Mouse (Mus musculus) stomach, postnatal 0 days (tissue): Measurements from ENCODE around the gene Mpnd. TPM values are rescaled to one million over a fixed set of nuclear protein-coding genes. Genes with fewer than 3 reads are reported as not detected.
"Not testable (repeated sequence)": the region's sequence is repeated elsewhere in the genome, so short reads cannot be mapped to it uniquely, and the experiment has no call there.

Experiments used
- ATAC-seq: fragments of 200-750 bp; cut with Nextera tagmentation; 2 replicates; pipeline ENCODE4 v1.8.0; 2017; ENCODE audit not compliant: low FRiP score, low TSS enrichment
- DNase-seq: peaks from one replicate; pipeline ENCODE4 v3.0.0-alpha.2; 2016; ENCODE audit warnings: low spot score
- H3K27ac ChIP-seq: fragments of 300-500 bp; sonication (generic); replicated peaks from 2 replicates; pipeline ENCODE4 v1.5.1; 2014; ENCODE audit warnings: mild to moderate bottlenecking, control low read depth
- H3K27me3 ChIP-seq: fragments of 300-500 bp; sonication (generic); 2 replicates; pipeline ENCODE4 v1.6.1; 2014; ENCODE audit warnings: low read length; ENCODE audit not compliant: control insufficient read depth, insufficient read depth
- H3K36me3 ChIP-seq: fragments of 300-500 bp; sonication (generic); 2 replicates; pipeline ENCODE4 v1.6.1; 2014; ENCODE audit warnings: low read length, mixed read lengths; ENCODE audit not compliant: control insufficient read depth, insufficient read depth
- H3K4me1 ChIP-seq: fragments of 300-500 bp; sonication (generic); replicated peaks from 2 replicates; pipeline ENCODE4 v1.6.1; 2014; ENCODE audit warnings: antibody characterized with exemption; ENCODE audit not compliant: control insufficient read depth, insufficient read depth
- H3K4me2 ChIP-seq: fragments of 300-500 bp; sonication (generic); replicated peaks from 2 replicates; pipeline ENCODE4 v1.6.1; 2014; ENCODE audit warnings: low read depth, mild to moderate bottlenecking, control low read depth, moderate library complexity
- H3K4me3 ChIP-seq: fragments of 300-500 bp; sonication (generic); 2 replicates; pipeline ENCODE4 v1.5.1; 2014; ENCODE audit warnings: low read depth, low read length, control low read depth
- H3K9ac ChIP-seq: fragments of 300-500 bp; sonication (generic); 2 replicates; pipeline ENCODE4 v1.6.1; 2014; ENCODE audit warnings: mild to moderate bottlenecking, low read length, control low read depth, mixed read lengths
- H3K9me3 ChIP-seq: fragments of 300-500 bp; sonication (generic); 2 replicates; pipeline ENCODE4 v1.6.1; 2016; ENCODE audit warnings: low read length; ENCODE audit not compliant: control insufficient read depth
- CTCF ChIP-seq: IDR thresholded peaks from 2 replicates; pipeline ENCODE4 v1.5.1; 2016; ENCODE audit warnings: antibody characterized with exemption, low read depth, mild to moderate bottlenecking, moderate library complexity
- EP300 ChIP-seq: optimal IDR thresholded peaks from 2 replicates; pipeline ENCODE3; 2016; ENCODE audit warnings: antibody characterized with exemption
- WGBS: fragments of 180-500 bp; shearing (Covaris S2); extraction: QIAGEN DNeasy Blood & Tissue Kit; methylation state at CpG from one replicate; pipeline ENCODE4 v1.1.7; 2014; 5-methylcytosine and 5-hydroxymethylcytosine counted together
- polyA plus RNA-seq: library from polyadenylated mRNA; unstranded; fragments of >200 nt; fragmentation: Nextera tagmentation; extraction: Ambion mirVana; gene quantifications from 2 replicates; pipeline ENCODE4 v1.2.1, GENCODE M21; 2015

Gene Mpnd
- polyA plus RNA-seq, 1 experiment from 2014 or later = 28.9 TPM

GRCm38 (mm10) chr17:56055945-56056678 is 50.6 kb downstream of the Mpnd start:
- DNase-seq = no peak
- Histone ChIP-seq H3K4me1 (no peaks in the 10 kb centered on the region), H3K9ac (no peak overlapping the region), H3K27me3 (no peaks in the 10 kb centered on the region), H3K36me3 (peaks cover 15% of the 10 kb centered on the region), H3K4me3 (no peak overlapping the region), H3K9me3 (no peaks in the 10 kb centered on the region), H3K27ac (no peak overlapping the region), H3K4me2 (no peak overlapping the region)
- no peak for TF ChIP-seq EP300
- no peak for TF ChIP-seq CTCF
- no peak for ATAC-seq
- 43% methylated on average over 4 of the region's 4 CpGs for WGBS

- H3K4me1 ChIP-seq = no peaks in the 10 kb centered on the region
- no peak for TF ChIP-seq EP300
- peak; percentile 41 for TF ChIP-seq CTCF
- H3K36me3 ChIP-seq = peaks cover 18% of the 10 kb centered on the region
- H3K27me3 ChIP-seq = no peaks in the 10 kb centered on the region
- H3K4me2 ChIP-seq = no peak overlapping the region
- no peak overlapping the region for H3K4me3 ChIP-seq
- no peaks in the 10 kb centered on the region for H3K9me3 ChIP-seq
- DNase-seq (no peak), ATAC-seq (no peak)
- 83% methylated on average over 11 of the region's 11 CpGs for WGBS
- H3K27ac ChIP-seq = no peak overlapping the region
- H3K9ac ChIP-seq = no peak overlapping the region
These were observed 52.0 kb downstream of the Mpnd start for GRCm38 (mm10) chr17:56057381-56058120.

DNA sequence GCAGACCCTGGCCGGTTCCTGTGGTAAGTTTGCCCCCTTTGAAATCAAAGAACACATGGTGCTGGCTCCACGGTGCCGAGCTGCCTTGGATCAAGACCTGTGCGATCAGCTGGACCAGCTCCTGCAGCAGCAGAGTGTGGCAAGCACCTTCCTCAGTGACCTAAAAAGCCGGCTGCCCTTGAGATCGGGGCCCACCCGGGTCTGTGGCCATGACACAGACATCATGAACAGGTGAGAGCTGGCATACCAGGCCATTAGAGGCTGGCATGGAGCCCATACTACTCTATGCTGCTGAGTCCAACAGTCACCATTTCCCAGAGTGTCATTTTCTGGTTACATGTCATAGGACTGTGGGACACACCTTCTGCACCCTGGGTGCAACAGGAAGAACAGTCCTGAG is 56.6 kb downstream of the Mpnd start:
- no peak for TF ChIP-seq CTCF
- no peak for TF ChIP-seq EP300
- WGBS = 93% methylated on average over 7 of the region's 7 CpGs

DNA sequence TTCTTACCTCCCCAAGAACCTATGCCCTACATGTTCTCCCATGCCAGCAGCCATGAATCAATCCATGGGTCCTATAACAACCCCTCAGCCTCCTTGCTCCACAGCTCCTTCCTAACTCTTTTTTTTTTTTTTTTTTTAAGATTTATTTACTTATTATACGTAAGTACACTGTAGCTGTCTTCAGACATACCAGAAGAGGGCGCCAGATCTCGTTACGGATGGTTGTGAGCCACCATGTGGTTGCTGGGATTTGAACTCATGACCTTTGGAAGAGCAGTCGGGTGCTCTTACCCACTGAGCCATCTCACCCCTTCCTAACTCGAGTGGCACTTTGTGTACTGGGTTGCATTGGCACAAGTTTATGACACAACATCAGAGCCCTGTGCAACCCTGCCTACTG is 60.2 kb downstream of the Mpnd start:
- peak; percentile 51 for TF ChIP-seq CTCF
- not testable (repeated sequence) for H3K27ac ChIP-seq, H3K4me3 ChIP-seq, DNase-seq, H3K27me3 ChIP-seq, ATAC-seq, H3K9ac ChIP-seq, H3K4me2 ChIP-seq, H3K9me3 ChIP-seq, H3K4me1 ChIP-seq
- peaks cover 50% of the 10 kb centered on the region for H3K36me3 ChIP-seq
- 72% methylated on average over 6 of the region's 6 CpGs for WGBS

More for the DNA sequence above, 56.6 kb downstream of the Mpnd start:
- H3K4me3 ChIP-seq = no peak overlapping the region
- H3K36me3 ChIP-seq = peaks cover 36% of the 10 kb centered on the region
- H3K4me2 ChIP-seq = no peak overlapping the region
- H3K27ac ChIP-seq = no peak overlapping the region
- H3K9ac ChIP-seq = no peak overlapping the region
- H3K4me1 ChIP-seq = no peaks in the 10 kb centered on the region
- no peaks in the 10 kb centered on the region for H3K27me3 ChIP-seq
- ATAC-seq (no peak), DNase-seq (no peak)
- no peaks in the 10 kb centered on the region for H3K9me3 ChIP-seq

Other genes with a start within 250 kb of the Mpnd start
- gene Zfp119a, start 126.8 kb upstream of the Mpnd start, polyA plus RNA-seq = 7.3 and 7.5 TPM in 2 replicates
- gene Zfp959, start 113.6 kb upstream of the Mpnd start, polyA plus RNA-seq = 7.5 and 7.7 TPM in 2 replicates
- gene Zfp119b, start 56.2 kb upstream of the Mpnd start, polyA plus RNA-seq = 4.9 and 5.8 TPM in 2 replicates
- 2.7 and 3.1 TPM in 2 replicates for gene Ebi3, start 53.1 kb upstream of the Mpnd start, polyA plus RNA-seq
- 12.5 and 12.6 TPM in 2 replicates for gene Yju2, start 46.6 kb upstream of the Mpnd start, polyA plus RNA-seq
- gene Shd, start 35.2 kb upstream of the Mpnd start, polyA plus RNA-seq = 3.2 and 3.4 TPM in 2 replicates
- 2.7 and 3.5 TPM in 2 replicates for gene Fsd1, start 19.2 kb upstream of the Mpnd start, polyA plus RNA-seq
- 44.2 and 50.6 TPM in 2 replicates for gene Stap2, start 127 bp upstream of the Mpnd start, polyA plus RNA-seq
- gene Sh3gl1, start 30.9 kb downstream of the Mpnd start, polyA plus RNA-seq = 100 and 101 TPM in 2 replicates
- 4.5 and 5.0 TPM in 2 replicates for gene Chaf1a, start 34.7 kb downstream of the Mpnd start, polyA plus RNA-seq
- gene Ubxn6, start 69.3 kb downstream of the Mpnd start, polyA plus RNA-seq = 43.0 and 45.1 TPM in 2 replicates
- gene Hdgfl2, start 73.9 kb downstream of the Mpnd start, polyA plus RNA-seq = 37.8 and 38.4 TPM in 2 replicates
- gene Plin4, start 104.1 kb downstream of the Mpnd start, polyA plus RNA-seq = 0.95 and 1.4 TPM in 2 replicates
- 0.48 and 0.65 TPM in 2 replicates for gene Plin5, start 111.9 kb downstream of the Mpnd start, polyA plus RNA-seq
- gene Lrg1, start 116.3 kb downstream of the Mpnd start, polyA plus RNA-seq = 1.2 and 1.9 TPM in 2 replicates
- gene Sema6b, start 134.6 kb downstream of the Mpnd start, polyA plus RNA-seq = 0.31 and 0.39 TPM in 2 replicates
- gene Tnfaip8l1, start 156.8 kb downstream of the Mpnd start, polyA plus RNA-seq = 4.4 and 5.2 TPM in 2 replicates
- 77.0 and 83.0 TPM in 2 replicates for gene Mydgf, start 178.2 kb downstream of the Mpnd start, polyA plus RNA-seq
- gene Dpp9, start 213.2 kb downstream of the Mpnd start, polyA plus RNA-seq = 13.8 and 14.0 TPM in 2 replicates